Mouse (Mus musculus) kidney, embryonic 14.5 days (tissue): ENCODE measurements around the gene Camk1. TPM values are rescaled to one million over a fixed set of nuclear protein-coding genes. Genes with fewer than 3 reads are reported as not detected.

Experiments
- ATAC-seq: fragments of 200-750 bp; cut with Nextera tagmentation; 2 replicates; pipeline ENCODE4 v1.8.0; 2017; ENCODE audit warnings: moderate number of reproducible peaks, mild to moderate bottlenecking, moderate TSS enrichment, moderate library complexity; ENCODE audit not compliant: low FRiP score, low TSS enrichment
- H3K27ac ChIP-seq: fragments of 300-500 bp; sonication (generic); 2 replicates; pipeline ENCODE4 v1.5.1; 2014; ENCODE audit warnings: low read depth, mild to moderate bottlenecking, low read length, moderate library complexity, mixed read lengths
- H3K27me3 ChIP-seq: fragments of 300-500 bp; sonication (generic); 2 replicates; pipeline ENCODE4 v1.6.1; 2014; ENCODE audit warnings: mild to moderate bottlenecking, low read length; ENCODE audit not compliant: control insufficient read depth, insufficient read depth
- H3K36me3 ChIP-seq: fragments of 300-500 bp; sonication (generic); 2 replicates; pipeline ENCODE4 v1.6.1; 2014; ENCODE audit warnings: low read length, mixed read lengths; ENCODE audit not compliant: control insufficient read depth, insufficient read depth
- H3K4me1 ChIP-seq: fragments of 300-500 bp; sonication (generic); 2 replicates; pipeline ENCODE4 v1.6.1; 2014; ENCODE audit warnings: low read length, mixed read lengths; ENCODE audit not compliant: control insufficient read depth, insufficient read depth
- H3K4me2 ChIP-seq: fragments of 300-500 bp; sonication (generic); replicated peaks from 2 replicates; pipeline ENCODE4 v1.6.1; 2014; ENCODE audit warnings: low read depth, mild to moderate bottlenecking, low read length
- H3K4me3 ChIP-seq: fragments of 300-500 bp; sonication (generic); 2 replicates; pipeline ENCODE4 v1.5.1; 2014; ENCODE audit warnings: mild to moderate bottlenecking, low read length
- H3K9ac ChIP-seq: fragments of 300-500 bp; sonication (generic); 2 replicates; pipeline ENCODE4 v1.6.1; 2014; ENCODE audit warnings: low read depth, mild to moderate bottlenecking, low read length, moderate library complexity
- H3K9me3 ChIP-seq: fragments of 300-500 bp; sonication (generic); 2 replicates; pipeline ENCODE4 v1.6.1; 2016; ENCODE audit warnings: low read length; ENCODE audit not compliant: control insufficient read depth
- WGBS: fragments of 180-500 bp; shearing (Covaris S2); extraction: QIAGEN DNeasy Blood & Tissue Kit; methylation state at CpG from one replicate; pipeline ENCODE4 v1.1.7; 2014; 5-methylcytosine and 5-hydroxymethylcytosine counted together
- polyA plus RNA-seq: library from polyadenylated mRNA; unstranded; fragments of >200 nt; fragmentation: Nextera tagmentation; extraction: Ambion mirVana; gene quantifications from 2 replicates; pipeline ENCODE4 v1.2.1, GENCODE M21; 2014

The Camk1 gene
- polyA plus RNA-seq: 112 and 114 TPM in 2 replicates

DNA sequence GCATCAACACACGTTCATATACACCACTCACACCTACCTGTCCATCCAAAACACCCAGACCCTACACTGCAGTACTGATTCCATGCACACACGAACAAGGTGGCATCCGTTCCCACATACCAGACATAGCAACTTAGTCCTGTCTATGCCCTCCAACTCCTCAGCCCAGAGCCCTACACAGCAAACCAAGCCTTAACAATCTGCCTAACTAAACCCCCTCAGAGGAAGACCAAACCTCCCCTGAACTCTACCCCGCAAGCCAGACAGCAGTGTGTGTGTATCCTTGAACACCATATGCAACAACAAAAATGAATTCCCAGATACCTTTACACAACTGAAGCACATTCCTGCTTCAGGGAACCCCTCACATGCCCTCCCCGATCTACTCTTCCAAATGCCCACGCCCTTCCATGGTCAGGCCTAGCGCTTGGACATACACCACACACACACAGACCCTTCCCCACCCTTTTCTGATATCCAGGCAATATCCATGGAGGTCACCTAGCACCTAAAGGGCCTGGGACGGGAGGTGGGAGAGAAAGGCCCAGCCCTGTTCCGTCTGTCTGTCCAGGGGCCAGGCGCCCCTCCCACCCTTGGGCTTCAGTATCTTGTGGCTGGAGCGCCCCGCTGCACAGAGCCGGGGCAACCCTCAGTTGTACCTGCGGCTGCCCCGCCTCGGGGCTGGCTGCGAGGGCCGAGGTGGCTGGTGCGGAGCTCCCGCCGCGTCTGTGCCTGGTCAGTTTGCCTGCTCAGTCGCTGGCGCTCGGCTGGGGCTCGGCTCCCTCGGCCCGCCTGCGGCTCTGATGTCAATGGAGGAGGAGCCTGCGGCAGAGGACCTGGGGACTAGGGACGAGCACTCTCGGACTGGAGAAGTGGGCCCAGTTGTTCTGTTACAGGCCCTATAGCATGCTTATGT is at the start of gene Camk1:
Gene Camk1, minus strand, starts transcription at position 808 of the 916 bp plus-strand sequence.
- H3K4me3 ChIP-seq: peak within 1 kb of the TSS; percentile 52
- H3K9me3 ChIP-seq: no peaks in the 10 kb centered on the region
- peak within 1 kb of the TSS; percentile 70 for H3K4me2 ChIP-seq
- H3K4me1 ChIP-seq: peaks cover 23% of the 10 kb centered on the region
- WGBS: 15% methylated on average over 32 of the region's 32 CpGs
- ATAC-seq: peak; percentile 90
- H3K27me3 ChIP-seq: no peaks in the 10 kb centered on the region
- H3K36me3 ChIP-seq: peaks cover 21% of the 10 kb centered on the region
- peak within 1 kb of the TSS; percentile 72 for H3K9ac ChIP-seq
- H3K27ac ChIP-seq: peak within 1 kb of the TSS; percentile 48

GRCm38 (mm10) chr6:113392387-113393071 is 48.7 kb upstream of the Camk1 start:
- peak overlapping the region; percentile 17; the same call in 1 of the 2 replicates for H3K27ac ChIP-seq

GRCm38 (mm10) chr6:113392015-113392386 is 48.2 kb upstream of the Camk1 start:
- peak overlapping the region; percentile 95 for H3K4me2 ChIP-seq
- no peaks in the 10 kb centered on the region for H3K27me3 ChIP-seq
- no peaks in the 10 kb centered on the region for H3K9me3 ChIP-seq
- H3K4me3 ChIP-seq: peak overlapping the region; percentile 46
- H3K27ac ChIP-seq: 0 out of 2 replicates have a peak overlapping the region, but pooled peaks have one; percentile 17
- no peak for ATAC-seq
- peaks cover 40% of the 10 kb centered on the region for H3K36me3 ChIP-seq
- H3K9ac ChIP-seq: peak overlapping the region; percentile 63
- 36% methylated on average over 10 of the region's 10 CpGs for WGBS
- H3K4me1 ChIP-seq: 0 out of 2 replicates have a peak, but pooled peaks cover 7% of the 10 kb centered on the region

More at GRCm38 (mm10) chr6:113392387-113393071, 48.7 kb upstream of the Camk1 start:
- Histone ChIP-seq H3K4me2 (peak overlapping the region; percentile 95), H3K4me1 (0 out of 2 replicates have a peak, but pooled peaks cover 7% of the 10 kb centered on the region), H3K9ac (peak overlapping the region; percentile 63), H3K36me3 (peaks cover 34% of the 10 kb centered on the region), H3K4me3 (peak overlapping the region; percentile 46), H3K27me3 (no peaks in the 10 kb centered on the region), H3K9me3 (no peaks in the 10 kb centered on the region)
- ATAC-seq: peak; percentile 91
- 2% methylated on average over 51 of the region's 51 CpGs for WGBS

GRCm38 (mm10) chr6:113390715-113391114 is 46.9 kb upstream of the Camk1 start:
- Histone ChIP-seq H3K27me3 (no peaks in the 10 kb centered on the region), H3K4me2 (no peak overlapping the region), H3K9ac (no peak overlapping the region), H3K27ac (no peak overlapping the region), H3K9me3 (no peaks in the 10 kb centered on the region), H3K4me1 (0 out of 2 replicates have a peak, but pooled peaks cover 7% of the 10 kb centered on the region), H3K4me3 (no peak overlapping the region), H3K36me3 (peaks cover 53% of the 10 kb centered on the region)
- no peak for ATAC-seq
- WGBS: 94% methylated on average over 3 of the region's 3 CpGs

- Histone ChIP-seq H3K36me3 (peaks cover 70% of the 10 kb centered on the region), H3K4me3 (no peak within 1 kb of the TSS), H3K4me1 (0 out of 2 replicates have a peak, but pooled peaks cover 7% of the 10 kb centered on the region), H3K4me2 (no peak within 1 kb of the TSS), H3K27ac (no peak within 1 kb of the TSS), H3K27me3 (no peaks in the 10 kb centered on the region), H3K9ac (no peak within 1 kb of the TSS), H3K9me3 (no peaks in the 10 kb centered on the region)
- ATAC-seq: no peak
- WGBS: 77% methylated on average over 8 of the region's 8 CpGs
Observed at GRCm38 (mm10) chr6:113388960-113389359, 45.2 kb upstream of the Camk1 start, which contains the start of gene Ttll3. Gene Ttll3 (plus strand): TSS chr6:113389260.

DNA sequence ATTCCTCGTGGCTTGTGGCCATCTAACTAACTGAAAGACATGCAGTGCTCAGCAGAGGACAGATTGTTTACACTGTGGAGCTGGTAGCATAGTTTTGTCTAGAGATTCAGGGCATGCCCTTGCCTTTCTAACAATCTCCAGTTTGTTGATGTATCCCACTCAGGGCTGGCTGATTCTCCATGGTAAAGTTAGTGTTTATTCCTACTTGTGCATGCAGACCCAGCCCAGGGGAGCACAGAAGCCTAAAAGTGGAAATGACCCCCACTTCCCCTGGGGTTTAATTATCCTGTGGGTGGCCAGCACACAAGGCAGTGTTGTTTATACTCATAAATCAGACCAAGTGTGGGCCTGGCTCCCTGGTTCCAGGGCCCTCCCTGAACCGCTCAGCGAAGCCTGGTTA is 42.2 kb upstream of the Camk1 start:
- no peak for ATAC-seq
- Histone ChIP-seq H3K36me3 (peaks cover 99% of the 10 kb centered on the region), H3K27me3 (no peaks in the 10 kb centered on the region), H3K9ac (no peak overlapping the region), H3K27ac (no peak overlapping the region), H3K4me2 (no peak overlapping the region), H3K4me3 (no peak overlapping the region), H3K4me1 (no peaks in the 10 kb centered on the region), H3K9me3 (no peaks in the 10 kb centered on the region)
- WGBS: 40% methylated on average over 3 of the region's 3 CpGs

- Histone ChIP-seq H3K27me3 (no peaks in the 10 kb centered on the region), H3K9ac (no peak overlapping the region), H3K27ac (no peak overlapping the region), H3K4me3 (no peak overlapping the region), H3K36me3 (peaks cover 99% of the 10 kb centered on the region), H3K4me2 (no peak overlapping the region), H3K4me1 (no peaks in the 10 kb centered on the region), H3K9me3 (no peaks in the 10 kb centered on the region)
- WGBS: 87% methylated on average over 11 of the region's 11 CpGs
- no peak for ATAC-seq
Observed at GRCm38 (mm10) chr6:113385160-113385714, 41.5 kb upstream of the Camk1 start.

DNA sequence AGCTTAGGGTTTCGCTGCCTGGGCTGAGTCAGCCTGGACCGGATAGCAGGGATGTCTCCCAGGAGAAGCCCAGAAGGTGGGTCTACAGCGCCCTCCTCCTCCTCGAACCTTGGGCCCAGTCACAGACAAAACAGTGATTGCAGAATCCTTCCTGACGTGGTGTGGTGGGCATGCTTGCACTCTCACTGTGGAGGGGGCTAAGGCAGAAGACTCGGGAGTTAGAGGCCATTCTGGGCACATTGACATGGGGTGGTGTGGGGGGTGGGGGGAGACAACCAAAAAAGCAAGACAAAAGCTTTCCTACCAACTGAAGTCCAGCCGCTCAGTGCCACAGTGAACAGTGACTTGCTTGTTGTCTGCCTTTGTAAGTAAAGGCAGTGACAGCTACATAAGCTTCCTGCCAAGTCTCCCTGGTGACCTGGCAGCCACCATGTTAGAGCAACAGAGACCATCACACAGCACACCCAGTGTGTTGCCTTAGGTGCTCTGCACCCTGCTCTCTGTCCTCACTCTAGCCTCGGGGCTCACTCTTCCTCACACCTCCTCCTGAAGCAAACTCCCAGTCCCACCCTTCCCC is 40.7 kb upstream of the Camk1 start:
- no peak for ATAC-seq

More for the DNA sequence above, 40.7 kb upstream of the Camk1 start:
- 94% methylated on average over 8 of the region's 8 CpGs for WGBS
- H3K9me3 ChIP-seq: no peaks in the 10 kb centered on the region
- H3K4me1 ChIP-seq: peaks cover 1% of the 10 kb centered on the region; the same call in 1 of the 2 replicates
- no peaks in the 10 kb centered on the region for H3K27me3 ChIP-seq
- no peak overlapping the region for H3K4me3 ChIP-seq
- H3K4me2 ChIP-seq: no peak overlapping the region
- peaks cover 91% of the 10 kb centered on the region for H3K36me3 ChIP-seq
- H3K27ac ChIP-seq: no peak overlapping the region
- H3K9ac ChIP-seq: no peak overlapping the region
